Mouse (Mus musculus) effector memory CD4-positive, alpha-beta T cell, adult 7 months (primary cell): ENCODE measurements around the gene Sms. TPM values are rescaled to one million over a fixed set of nuclear protein-coding genes. Genes with fewer than 3 reads are reported as not detected.

Experiments used
- polyA plus RNA-seq: library from polyadenylated mRNA; unstranded; fragments of 100-300 nt; shearing (Covaris generic); gene quantifications from one replicate; pipeline ENCODE4 v1.2.1, GENCODE M21; 2017

The Sms gene
- polyA plus RNA-seq: 95.8 TPM

DNA sequence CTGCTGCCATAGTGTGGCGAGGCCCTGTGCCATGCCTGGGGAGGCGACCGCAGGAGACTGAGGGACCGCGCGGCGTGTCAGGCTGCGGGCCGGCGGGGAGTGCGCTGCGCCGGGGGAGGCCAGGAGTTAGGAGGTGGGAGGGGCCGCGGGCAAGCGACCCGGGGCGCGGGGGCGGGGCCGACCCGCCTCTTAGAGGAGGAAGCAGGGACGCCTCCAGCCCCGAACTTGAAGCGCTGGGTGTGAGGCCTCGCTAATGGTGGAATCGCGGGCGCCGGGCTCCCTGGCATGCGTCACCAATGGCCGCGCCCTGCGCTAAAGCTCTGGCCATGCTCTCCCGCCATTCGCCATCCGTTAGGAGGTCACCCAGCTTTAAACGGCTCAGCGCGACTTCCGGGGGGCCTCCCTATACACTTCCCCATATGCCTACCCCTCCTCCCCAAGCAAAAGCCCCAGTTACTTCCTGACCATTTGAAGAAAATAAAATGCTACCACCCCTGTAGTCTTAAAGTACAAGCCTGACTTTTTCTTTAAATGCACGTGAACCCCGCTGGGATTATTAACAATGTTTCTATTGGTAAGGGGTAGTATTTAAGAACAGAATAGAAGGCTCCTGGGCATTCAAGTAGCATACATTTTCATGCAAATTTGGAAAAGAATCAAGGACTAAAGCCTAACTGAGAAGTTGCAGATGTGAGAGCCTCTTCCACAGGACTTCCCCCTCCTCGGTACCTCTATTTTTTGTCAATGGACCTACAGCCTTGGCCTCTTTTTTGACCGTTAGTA lies at the start of gene Sms:
Gene Sms (minus strand): TSS at position 344 of the 783 bp plus-strand sequence.

GRCm38 (mm10) chrX:157415212-157415611 lies 76.9 kb downstream of the Sms start, which contains the start of gene Phex:
Gene Phex, minus strand, starts transcription at chrX:157415312.

Other genes with a start within 250 kb of the Sms start
- gene Phex, start 77.0 kb downstream of the Sms start, polyA plus RNA-seq: not detected
- 3.2 TPM for gene Yy2, start 76.7 kb upstream of the Sms start, polyA plus RNA-seq
- gene Mbtps2, start 106.4 kb upstream of the Sms start, polyA plus RNA-seq: 16.6 TPM
- gene Smpx, start 206.6 kb upstream of the Sms start, polyA plus RNA-seq: not detected